ENCODE assay signal across 24 mouse cellular contexts in the genomic region with DNA sequence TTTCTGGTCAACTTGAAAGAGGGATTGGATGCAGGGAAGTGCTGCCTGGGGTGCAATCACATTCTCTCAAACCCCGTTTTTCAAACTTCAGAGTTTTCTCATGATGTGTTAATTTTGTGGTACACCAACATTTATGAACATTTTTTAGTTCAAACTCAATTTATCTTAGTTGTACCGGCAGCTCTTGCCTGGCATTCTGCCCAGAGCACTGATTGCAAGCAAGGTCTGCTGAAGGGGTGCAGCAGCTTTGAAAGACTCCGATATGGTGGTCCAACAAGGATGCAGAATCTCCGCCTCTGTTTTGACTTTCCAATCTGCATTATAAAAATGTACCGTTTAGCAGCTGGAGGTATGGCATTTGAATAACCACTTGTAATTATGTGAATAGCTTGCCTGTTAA. TPM values are rescaled to one million over a fixed set of nuclear protein-coding genes. Genes with fewer than 3 reads are reported as not detected.
DNase-seq lines count a peak whose midpoint lies in the region; TF ChIP-seq lines count a peak whose summit lies in the region.
"Had no signal": no experiment of that assay in that cellular context is flagged by ENCODE, and none has a peak within 500 bp of the region (broad histone marks: within the 10 kb centered on the region; RNA-seq: fewer than 3 reads in every experiment).

No protein-coding gene starts in this region.

- peak; percentile 8 to 15 for DNase-seq in cerebellum, postnatal 10 days
- DNase-seq in cerebellum, adult 2 months = no peak
- peak; percentile 16 for DNase-seq in kidney, postnatal 10 days
- DNase-seq in kidney, adult 11 months = no peak
- DNase-seq in right cerebral cortex, postnatal 10 days (ENCODE audit: low spot score in 2 of 2) = peak; percentile 33 to 34
- DNase-seq in right cerebral cortex, adult 18-20 months = no peak
- peak; percentile 1 for DNase-seq in brain, embryonic 14.5 days (ENCODE audit: low read depth)
- DNase-seq: cerebellum, adult 9-10 months; embryo, embryonic 11 days; gastrocnemius, postnatal 10 days; heart, postnatal 14 days; kidney, postnatal 25 days; lung, adult 18-20 months; lung, postnatal 14 days; midbrain, embryonic 14.5 days; right cerebral cortex, postnatal 14 days; spleen, adult 18-20 months; thymus, adult 2 months; thymus, postnatal 36 days had no signal

- TF ChIP-seq CTCF in cerebellum, adult 2 months (IDR thresholded peaks at IDR 0.05; ENCODE audit: borderline replicate concordance, insufficient read depth, low read depth, low read length) = no peak
- TF ChIP-seq CTCF in brain, embryonic 14.5 days (IDR thresholded peaks at IDR 0.05; ENCODE audit: borderline replicate concordance, extremely low read depth, insufficient read depth, insufficient read length) = no peak

- TF ChIP-seq POLR2A in cerebellum, adult 2 months (IDR thresholded peaks at IDR 0.05; ENCODE audit: borderline replicate concordance, insufficient read depth, low read length) = no peak
- no peak for TF ChIP-seq POLR2A in brain, embryonic 14.5 days (IDR thresholded peaks at IDR 0.05; ENCODE audit: borderline replicate concordance, extremely low read depth, insufficient read depth, insufficient read length, poor library complexity, severe bottlenecking)

- no peak overlapping the region for H3K4me3 ChIP-seq in cerebellum, adult 2 months (replicated peaks; ENCODE audit: insufficient read depth, low read depth, low read length)
- H3K4me3 ChIP-seq: embryonic facial prominence, embryonic 13.5 days; erythroblast, embryonic 14.5 days; heart, embryonic 13.5 days; limb, embryonic 13.5 days; liver, embryonic 12.5 days had no signal

- H3K27me3 ChIP-seq in cerebellum, adult 2 months (ENCODE audit: control insufficient read depth, insufficient read depth, low read length) = no peaks in the 10 kb centered on the region
- H3K27me3 ChIP-seq: embryonic facial prominence, embryonic 13.5 days; heart, embryonic 13.5 days; limb, embryonic 13.5 days; liver, embryonic 12.5 days had no signal

- H3K4me1 ChIP-seq in cerebellum, adult 2 months (ENCODE audit: control insufficient read depth, insufficient read depth, low read length) = no peaks in the 10 kb centered on the region
- H3K4me1 ChIP-seq: embryonic facial prominence, embryonic 13.5 days; limb, embryonic 13.5 days; liver, embryonic 12.5 days had no signal

- no peak overlapping the region for H3K27ac ChIP-seq in cerebellum, adult 2 months (ENCODE audit: insufficient read depth, low read length)
- H3K27ac ChIP-seq: embryonic facial prominence, embryonic 13.5 days; heart, embryonic 13.5 days; limb, embryonic 13.5 days; liver, embryonic 12.5 days had no signal

- 42% methylated on average over 5 of the region's 5 CpGs for WGBS in cerebellum, adult 2 months

RNA-seq across cellular contexts. Expression of a gene that starts 5.6 kb away (rescaled TPM):
- 44.9 and 47.4 TPM in 2 replicates for polyA plus RNA-seq in cerebellum, adult 2 months (2012; rRNA removed)
- 22.5 and 28.0 TPM in 2 replicates for polyA plus RNA-seq in brain, embryonic 14.5 days (2012; rRNA removed)

Comparison
In these comparisons a context has a peak if more than half of its experiments do, and no peak if none do; other contexts are left out.
1. DNase-seq: peak in cerebellum, postnatal 10 days (2 of 2), kidney, postnatal 10 days (single experiment), right cerebral cortex, postnatal 10 days (2 of 2) and brain, embryonic 14.5 days (single experiment); none in cerebellum, adult 2 months (0 of 2), kidney, adult 11 months (single experiment) and right cerebral cortex, adult 18-20 months (single experiment).